Mouse (Mus musculus): Measurements from ENCODE around the gene Sppl2b. TPM values are rescaled to one million over a fixed set of nuclear protein-coding genes. Genes with fewer than 3 reads are reported as not detected.
A peak's percentile ranks its signal among the peaks of the same experiment; 100 is the strongest.

Sppl2b gene
- total RNA-seq, 2 experiments from 2014 or later: 43.5 to 47.7 TPM

GRCm38 (mm10) chr10:80917336-80917778 lies 62.3 kb downstream of the Sppl2b start:
- no peak for DNase-seq (ENCODE audit: low spot score in 2 of 2)

GRCm38 (mm10) chr10:80917779-80918434 lies 62.8 kb downstream of the Sppl2b start, which contains the start of gene Lmnb2:
Gene Lmnb2, minus strand, starts transcription at chr10:80918245.
- DNase-seq (ENCODE audit: low spot score in 2 of 2): no peak

Small RNA genes within 50 kb of the gene (microRNA-seq; reads per million reads assigned to microRNA genes)
- 3.4 reads per million, percentile 9 among the genes with 10 or more reads in this experiment for gene Mir1982

Other genes starting within 250 kb of the Sppl2b start
- 1 to 10 TPM; 3.0 to 3.4 TPM for gene Gm49322, start 249.3 kb upstream of the Sppl2b start, total RNA-seq (2021)
- 100 to 1,000 TPM; 169 to 173 TPM for gene Csnk1g2, start 232.4 kb upstream of the Sppl2b start, total RNA-seq (2021)
- 10 to 100 TPM; 72.0 to 76.3 TPM for gene Btbd2, start 198.2 kb upstream of the Sppl2b start, total RNA-seq (2021)
- 100 to 1,000 TPM; 126 to 134 TPM for gene Mknk2, start 177.2 kb upstream of the Sppl2b start, total RNA-seq (2021)
- 10 to 100 TPM; 16.5 to 16.6 TPM for gene Mob3a, start 153.3 kb upstream of the Sppl2b start, total RNA-seq (2021)
- 10 to 100 TPM; 18.3 to 24.9 TPM for gene Izumo4, start 153.1 kb upstream of the Sppl2b start, total RNA-seq (2021)
- 100 to 1,000 TPM in 1 of 2 experiments, 10 to 100 TPM in 1; 98.9 to 114 TPM for gene Ap3d1, start 113.0 kb upstream of the Sppl2b start, total RNA-seq (2021)
- 10 to 100 TPM; 81.2 to 83.2 TPM for gene Dot1l, start 100.1 kb upstream of the Sppl2b start, total RNA-seq (2021)
- gene Sf3a2, start 57.1 kb upstream of the Sppl2b start, total RNA-seq (2021): 10 to 100 TPM; 79.5 to 79.9 TPM
- gene Plekhj1, start 56.6 kb upstream of the Sppl2b start, total RNA-seq (2021): 100 to 1,000 TPM in 1 of 2 experiments, 10 to 100 TPM in 1; 93.7 to 105 TPM
- 1 to 10 TPM in 1 of 2 experiments, under 1 TPM in 1; 0.79 to 1.1 TPM for gene Amh, start 50.0 kb upstream of the Sppl2b start, total RNA-seq (2021)
- 10 to 100 TPM; 12.7 to 18.4 TPM for gene Jsrp1, start 41.8 kb upstream of the Sppl2b start, total RNA-seq (2021)
- 100 to 1,000 TPM; 668 to 717 TPM for gene Oaz1, start 28.6 kb upstream of the Sppl2b start, total RNA-seq (2021)
- gene Lingo3, start 11.2 kb upstream of the Sppl2b start, total RNA-seq (2021): 1 to 10 TPM; 1.1 to 1.5 TPM
- gene Lsm7, start 66 bp upstream of the Sppl2b start, total RNA-seq (2021): 10 to 100 TPM; 50.4 to 52.9 TPM
- gene Tmprss9, start 16.6 kb downstream of the Sppl2b start, total RNA-seq (2021): not detected
- gene Timm13, start 45.7 kb downstream of the Sppl2b start, total RNA-seq (2021): 100 to 1,000 TPM; 162 to 179 TPM
- 10 to 100 TPM; 18.5 to 23.1 TPM for gene Lmnb2, start 63.0 kb downstream of the Sppl2b start, total RNA-seq (2021)
- gene Gadd45b, start 74.8 kb downstream of the Sppl2b start, total RNA-seq (2021): 10 to 100 TPM; 10.9 to 11.1 TPM
- gene Gng7, start 159.7 kb downstream of the Sppl2b start, total RNA-seq (2021): 1 to 10 TPM; 5.4 to 6.7 TPM
- gene Diras1, start 170.4 kb downstream of the Sppl2b start, total RNA-seq (2021): 1 to 10 TPM; 2.9 to 3.5 TPM
- gene Slc39a3, start 182.2 kb downstream of the Sppl2b start, total RNA-seq (2021): 10 to 100 TPM; 32.9 to 36.3 TPM
- 100 to 1,000 TPM; 158 to 163 TPM for gene Sgta, start 204.9 kb downstream of the Sppl2b start, total RNA-seq (2021)
- 10 to 100 TPM; 39.1 to 46.7 TPM for gene Thop1, start 214.8 kb downstream of the Sppl2b start, total RNA-seq (2021)
- gene Creb3l3, start 243.6 kb downstream of the Sppl2b start, total RNA-seq (2021): 10 to 100 TPM in 1 of 2 experiments, 1 to 10 TPM in 1; 2.3 to 16.6 TPM